27 mouse cellular contexts compared by ENCODE assay signal in the genomic region with DNA sequence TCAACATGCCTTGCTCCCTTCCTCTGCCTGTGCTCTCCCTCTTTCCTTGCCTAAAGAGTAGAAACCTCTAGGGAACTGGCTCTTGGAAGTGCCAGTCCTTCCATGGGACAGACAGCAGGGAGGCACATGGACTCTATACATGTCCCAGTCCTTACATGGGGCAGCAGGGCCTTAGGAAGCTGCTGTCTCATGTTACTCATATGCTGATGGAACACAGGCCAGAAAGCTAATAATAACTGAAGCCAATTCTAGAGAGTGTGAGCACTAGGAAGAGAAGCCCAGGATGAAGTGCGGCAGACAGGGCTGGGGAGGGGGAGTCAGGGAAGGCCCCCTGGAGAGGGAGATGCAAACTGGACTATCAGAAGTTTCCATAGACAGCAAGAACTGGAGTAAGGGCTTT. TPM values are rescaled to one million over a fixed set of nuclear protein-coding genes. Genes with fewer than 3 reads are reported as not detected.
DNase-seq lines count a peak whose midpoint lies in the region; ATAC-seq and TF ChIP-seq lines count a peak whose summit lies in the region.
"Had no signal": no experiment of that assay in that cellular context is flagged by ENCODE, and none has a peak within 500 bp of the region (broad histone marks: within the 10 kb centered on the region; RNA-seq: fewer than 3 reads in every experiment).

No protein-coding gene starts in this region.

- H3K9me3 ChIP-seq in heart, embryonic 12.5 days (replicated peaks) = no peaks in the 10 kb centered on the region
- H3K9me3 ChIP-seq in intestine, postnatal 0 days (ENCODE audit: control insufficient read depth) = no peaks in the 10 kb centered on the region
- H3K9me3 ChIP-seq: forebrain, embryonic 10.5 days; G1E; hindbrain, embryonic 12.5 days; limb, embryonic 12.5 days; liver, embryonic 12.5 days; neural tube, embryonic 15.5 days had no signal

- TF ChIP-seq CTCF in layer of hippocampus, adult 2 months (conservative IDR thresholded peaks at IDR 0.05) = no peak
- TF ChIP-seq CTCF in intestine, postnatal 0 days (IDR thresholded peaks at IDR 0.05; ENCODE audit: low read depth) = no peak

- H3K4me2 ChIP-seq in heart, embryonic 12.5 days = no peak overlapping the region
- no peak overlapping the region for H3K4me2 ChIP-seq in intestine, postnatal 0 days (replicated peaks; ENCODE audit: low read depth)
- H3K4me2 ChIP-seq: hindbrain, embryonic 12.5 days; limb, embryonic 12.5 days; liver, embryonic 12.5 days; midbrain, embryonic 11.5 days; neural tube, embryonic 15.5 days had no signal

- 0 out of 2 replicates have a peak, but pooled peaks cover 3% of the 10 kb centered on the region for H3K27me3 ChIP-seq in heart, embryonic 12.5 days (replicated peaks)
- H3K27me3 ChIP-seq in intestine, postnatal 0 days (replicated peaks; ENCODE audit: control insufficient read depth, insufficient read depth, low read length) = no peaks in the 10 kb centered on the region
- H3K27me3 ChIP-seq: hindbrain, embryonic 12.5 days; limb, embryonic 12.5 days; neural tube, embryonic 15.5 days; Patski had no signal

- DNase-seq in heart, adult 18-20 months = no peak
- DNase-seq in layer of hippocampus, adult 2 months (ENCODE audit: low spot score in 2 of 2) = no peak
- DNase-seq in layer of hippocampus, postnatal 25 days (ENCODE audit: extremely low spot score in 1 of 2, low spot score in 1 of 2) = no peak
- no peak for DNase-seq in adrenal gland, adult 8-10 months
- no peak for DNase-seq in thymus, postnatal 25 days
- DNase-seq: adrenal gland, adult 2 months; B cell, adult 2 months; cerebellum, adult 11-12 months; cerebellum, postnatal 10 days; kidney, adult 8-10 months; kidney, postnatal 14 days; layer of hippocampus, postnatal 36 days; lung, adult 18-20 months; lung, postnatal 10 days; right cerebral cortex, adult 18-20 months; thymus, postnatal 14 days had no signal

- ATAC-seq in heart, embryonic 12.5 days (ENCODE audit: insufficient number of reproducible peaks, low FRiP score) = no peak
- ATAC-seq in intestine, postnatal 0 days = no peak
- ATAC-seq: forebrain, embryonic 16.5 days; liver, embryonic 12.5 days; Patski had no signal

- 33% methylated on average over 1 of the region's 1 CpGs for WGBS in heart, embryonic 12.5 days
- 70% methylated on average over 1 of the region's 1 CpGs for WGBS in intestine, postnatal 0 days

- H3K36me3 ChIP-seq in heart, embryonic 12.5 days = no peaks in the 10 kb centered on the region
- no peaks in the 10 kb centered on the region for H3K36me3 ChIP-seq in intestine, postnatal 0 days (ENCODE audit: control insufficient read depth, insufficient read depth)
- H3K36me3 ChIP-seq: forebrain, embryonic 10.5 days; G1E; hindbrain, embryonic 12.5 days; limb, embryonic 12.5 days; liver, embryonic 12.5 days; neural tube, embryonic 15.5 days had no signal

- peak overlapping the region; percentile 33; the same call in 1 of the 2 replicates for H3K9ac ChIP-seq in heart, embryonic 12.5 days
- no peak overlapping the region for H3K9ac ChIP-seq in intestine, postnatal 0 days (ENCODE audit: low read depth, low read length)
- H3K9ac ChIP-seq: hindbrain, embryonic 12.5 days; limb, embryonic 12.5 days; liver, embryonic 12.5 days; neural tube, embryonic 15.5 days had no signal

- peak overlapping the region; percentile 58 for H3K27ac ChIP-seq in heart, embryonic 12.5 days (ENCODE audit: poor library complexity, severe bottlenecking)
- peak overlapping the region; percentile 18; the same call in 1 of the 2 replicates for H3K27ac ChIP-seq in layer of hippocampus, adult 2 months
- peak overlapping the region; percentile 71 for H3K27ac ChIP-seq in intestine, postnatal 0 days (ENCODE audit: low read depth, low read length)
- H3K27ac ChIP-seq: forebrain, embryonic 10.5 days; hindbrain, embryonic 12.5 days; limb, embryonic 12.5 days; liver, embryonic 12.5 days; neural tube, embryonic 15.5 days had no signal

- peaks cover 60% of the 10 kb centered on the region for H3K4me1 ChIP-seq in heart, embryonic 12.5 days (replicated peaks)
- peaks cover 7% of the 10 kb centered on the region; the same call in 1 of the 2 replicates for H3K4me1 ChIP-seq in intestine, postnatal 0 days (replicated peaks; ENCODE audit: control insufficient read depth, insufficient read depth, low read length)

- no peak overlapping the region for H3K4me3 ChIP-seq in heart, embryonic 12.5 days
- H3K4me3 ChIP-seq in layer of hippocampus, adult 2 months = no peak overlapping the region
- H3K4me3 ChIP-seq in intestine, postnatal 0 days (ENCODE audit: low read depth, low read length) = no peak overlapping the region
- H3K4me3 ChIP-seq: forebrain, embryonic 10.5 days; hindbrain, embryonic 12.5 days; limb, embryonic 12.5 days; liver, embryonic 12.5 days; neural tube, embryonic 15.5 days had no signal

RNA-seq across cellular contexts. Expression of gene Neurl1b, which starts 38.2 kb away (rescaled TPM):
- 2.2 and 2.4 TPM in 2 replicates for polyA plus RNA-seq in heart, embryonic 12.5 days (2016; fragmentation: Nextera tagmentation; extraction: Ambion mirVana)
- total RNA-seq in heart, adult 18-20 months (2021) = 1 to 10 TPM; 5.6 to 5.9 TPM
- total RNA-seq in layer of hippocampus, adult 2 months (2021) = 10 to 100 TPM; 68.8 to 75.0 TPM
- 10 to 100 TPM; 72.1 to 76.1 TPM for total RNA-seq in layer of hippocampus, postnatal 25 days (2021)
- 1.5 TPM in 2 replicates for polyA plus RNA-seq in intestine, postnatal 0 days (2015; fragmentation: Nextera tagmentation; extraction: Ambion mirVana)
- 10 to 100 TPM; 36.0 to 59.9 (median 52.3) TPM for total RNA-seq in adrenal gland, adult 8-10 months (2022)
- polyA plus RNA-seq: G1E had no signal

Comparison
In these comparisons a context has a peak if more than half of its experiments do, and no peak if none do; other contexts are left out.
1. H3K27ac ChIP-seq: peak in every context shown above with its lines; median percentile 71 in intestine, postnatal 0 days; 58 in heart, embryonic 12.5 days; 18 in layer of hippocampus, adult 2 months.
2. RNA of gene Neurl1b, which starts 38.2 kb away (total RNA-seq): 72.1 to 76.1 TPM in layer of hippocampus, postnatal 25 days, 68.8 to 75.0 TPM in layer of hippocampus, adult 2 months and 36.0 to 59.9 TPM in adrenal gland, adult 8-10 months; 5.6 to 5.9 TPM in heart, adult 18-20 months; every median in the first group is over 4 times any median in the second.